Comparison of ENCODE assay signal across 8 mouse cellular contexts in genomic region chr8:9771606-9772518, GRCm38 (mm10). TPM values are rescaled to one million over a fixed set of nuclear protein-coding genes. Genes with fewer than 3 reads are reported as not detected.
DNase-seq lines count a peak whose midpoint lies in the region; ATAC-seq and TF ChIP-seq lines count a peak whose summit lies in the region.

No protein-coding gene starts in this region.

- H3K4me1 ChIP-seq in heart, embryonic 14.5 days (ENCODE audit: control insufficient read depth in 2 of 2, insufficient read depth in 2 of 2, low read length in 2 of 2), result peaks cover 0 to 16% of the 10 kb centered on the region in 2 experiments; a peak in 3 of 4 replicates
- H3K4me1 ChIP-seq in heart, adult 2 months (ENCODE audit: control insufficient read depth, insufficient read depth, low read length), result no peaks in the 10 kb centered on the region; the same call in 1 of the 2 replicates
- no peaks in the 10 kb centered on the region for H3K4me1 ChIP-seq in neural tube, embryonic 14.5 days (ENCODE audit: control insufficient read depth, insufficient read depth, low read length)

- H3K27ac ChIP-seq in heart, embryonic 14.5 days (replicated peaks in 1 of 2; ENCODE audit: control insufficient read depth in 1 of 2, insufficient read depth in 1 of 2, low read depth in 2 of 2, low read length in 2 of 2), result no peak overlapping the region
- no peak overlapping the region for H3K27ac ChIP-seq in heart, adult 2 months
- H3K27ac ChIP-seq in neural tube, embryonic 14.5 days (ENCODE audit: low read depth, low read length), result peak overlapping the region; percentile 89

- peak overlapping the region; percentile 89 for H3K4me2 ChIP-seq in heart, embryonic 14.5 days (ENCODE audit: low read length)
- peak overlapping the region; percentile 89 for H3K4me2 ChIP-seq in neural tube, embryonic 14.5 days (ENCODE audit: low read depth, low read length)

- WGBS in heart, embryonic 14.5 days, result 1% methylated on average over 46 of the region's 55 CpGs
- 2% methylated on average over 50 of the region's 55 CpGs for whole genome bisulfite sequencing in heart, adult 2 months
- under 1% methylated on average over 34 of the region's 55 CpGs for WGBS in neural tube, embryonic 14.5 days

- H3K9ac ChIP-seq in heart, embryonic 14.5 days (ENCODE audit: low read length), result no peak overlapping the region; the same call in 1 of the 2 replicates
- H3K9ac ChIP-seq in heart, adult 2 months (ENCODE audit: low read depth, low read length), result no peak overlapping the region
- peak overlapping the region; percentile 77 for H3K9ac ChIP-seq in neural tube, embryonic 14.5 days (replicated peaks; ENCODE audit: low read depth, low read length)

- H3K27me3 ChIP-seq in heart, embryonic 14.5 days (ENCODE audit: control insufficient read depth, insufficient read depth, low read length), result peaks cover 44% of the 10 kb centered on the region
- peaks cover 10% of the 10 kb centered on the region for H3K27me3 ChIP-seq in heart, adult 2 months (ENCODE audit: control insufficient read depth, insufficient read depth, low read length)
- H3K27me3 ChIP-seq in neural tube, embryonic 14.5 days (ENCODE audit: control insufficient read depth, insufficient read depth, low read length), result no peaks in the 10 kb centered on the region

- H3K79me2 ChIP-seq in heart, adult 2 months (replicated peaks; ENCODE audit: control insufficient read depth, insufficient read depth, low read length), result no peaks in the 10 kb centered on the region

- no peaks in the 10 kb centered on the region for H3K9me3 ChIP-seq in heart, embryonic 14.5 days (ENCODE audit: control insufficient read depth, low read length)
- H3K9me3 ChIP-seq in neural tube, embryonic 14.5 days (ENCODE audit: control insufficient read depth, low read length), result no peaks in the 10 kb centered on the region

- no peak for DNase-seq in heart, adult 2 months
- DNase-seq in cerebellum, postnatal 10 days, result peak; percentile 77 to 78
- peak; percentile 22 to 36 for DNase-seq in frontal cortex, postnatal 25 days (ENCODE audit: low spot score in 2 of 2)
- DNase-seq in left cerebral cortex, postnatal 14 days (ENCODE audit: low spot score in 2 of 2), result peak; percentile 47 to 50
- no peak for DNase-seq in yolk sac, embryonic 10.5 days (ENCODE audit: low spot score)
- DNase-seq in lung, postnatal 10 days, result no peak

- no peak for TF ChIP-seq CTCF in heart, adult 2 months (IDR thresholded peaks at IDR 0.05)

- H3K4me3 ChIP-seq in heart, embryonic 14.5 days (ENCODE audit: control insufficient read depth in 1 of 2, insufficient read depth in 1 of 2, low read depth in 1 of 2, low read length in 2 of 2), result peak overlapping the region; percentile 49 to 51
- no peak overlapping the region for H3K4me3 ChIP-seq in heart, adult 2 months
- H3K4me3 ChIP-seq in neural tube, embryonic 14.5 days (ENCODE audit: low read depth, low read length), result peak overlapping the region; percentile 61

- H3K36me3 ChIP-seq in heart, embryonic 14.5 days (ENCODE audit: control insufficient read depth, insufficient read depth, low read length), result no peaks in the 10 kb centered on the region
- no peaks in the 10 kb centered on the region for H3K36me3 ChIP-seq in heart, adult 2 months (ENCODE audit: control insufficient read depth, insufficient read depth, low read length)
- H3K36me3 ChIP-seq in neural tube, embryonic 14.5 days (ENCODE audit: control insufficient read depth, insufficient read depth, low read length), result no peaks in the 10 kb centered on the region

- no peak for TF ChIP-seq POLR2A in heart, adult 2 months (IDR thresholded peaks at IDR 0.05; ENCODE audit: insufficient read depth, low read depth, low read length)

- TF ChIP-seq EP300 in heart, adult 2 months (IDR thresholded peaks at IDR 0.05; ENCODE audit: insufficient read depth, low read depth, low read length), result no peak

- no peak for ATAC-seq in heart, embryonic 14.5 days (ENCODE audit: insufficient number of reproducible peaks, insufficient read depth, low FRiP score, low read depth)
- ATAC-seq in neural tube, embryonic 14.5 days (ENCODE audit: low read depth), result peak; percentile 61

- intact Hi-C loops in heart, adult 2 months (cut with DNase I), result no loop called here
- intact Hi-C loops in left cerebral cortex, postnatal 14 days (cut with DNase I), result loop anchor here (2.0 to 5.0 kb wide), 3 partner anchors 160 to 539 kb away; no protein-coding TSS in a partner anchor

RNA-seq across cellular contexts. Expression of gene Fam155a, which starts 0.9 kb away (rescaled TPM):
- 0.09 and 0.16 TPM in 2 replicates for polyA plus RNA-seq in heart, embryonic 14.5 days (2014; fragmentation: Nextera tagmentation; extraction: Ambion mirVana)
- not detected for total RNA-seq in heart, adult 2 months (2021)
- 0.08 and 0.09 TPM in 2 replicates for polyA plus RNA-seq in heart, adult 2 months (2012; rRNA removed)
- total RNA-seq in left cerebral cortex, postnatal 14 days (2021), result 100 to 1,000 TPM in 1 of 2 experiments, 10 to 100 TPM in 1; 93.7 to 104 TPM
- 30.5 and 33.4 TPM in 2 replicates for polyA plus RNA-seq in neural tube, embryonic 14.5 days (2014; fragmentation: Nextera tagmentation; extraction: Ambion mirVana)

Comparison
In these comparisons a context has a peak if more than half of its experiments do, and no peak if none do; other contexts are left out.
1. DNase-seq: peak in cerebellum, postnatal 10 days (2 of 2), frontal cortex, postnatal 25 days (2 of 2) and left cerebral cortex, postnatal 14 days (2 of 2); none in heart, adult 2 months (0 of 2), yolk sac, embryonic 10.5 days (single experiment) and lung, postnatal 10 days (single experiment).
2. RNA of gene Fam155a, which starts 0.9 kb away (polyA plus RNA-seq): 30.5 to 33.4 TPM in neural tube, embryonic 14.5 days; 0.09 to 0.16 TPM in heart, embryonic 14.5 days and 0.08 to 0.09 TPM in heart, adult 2 months; every median in the first group is over 10 times any median in the second.